Mouse (Mus musculus): ENCODE measurements around the gene Nek7.

- TF ChIP-seq CTCF (IDR thresholded peaks at IDR 0.05; ENCODE audit: control insufficient read depth, insufficient read depth, insufficient replicate concordance, low read depth, low read length) (no peak), POLR2A (IDR thresholded peaks at IDR 0.05; ENCODE audit: control insufficient read depth, low read depth, low read length) (no peak)
These were observed 16.0 kb downstream of the Nek7 start for GRCm38 (mm10) chr1:138603974-138604373.

Measured in testis, adult 2 months (tissue).